Mouse (Mus musculus) erythroblast, adult 5-6 weeks (primary cell): ENCODE measurements around the gene Fam69a. TPM values are rescaled to one million over a fixed set of nuclear protein-coding genes. Genes with fewer than 3 reads are reported as not detected.

Source experiments
- ATAC-seq: replicated peaks from 2 replicates; pipeline ENCODE4 v1.8.0; 2016; ENCODE audit warnings: moderate number of reproducible peaks, mild to moderate bottlenecking, moderate TSS enrichment, inconsistent platforms; ENCODE audit not compliant: poor library complexity, low FRiP score, severe bottlenecking
- total RNA-seq, 2 experiments: library from RNA; stranded (forward) in 1 of 2; stranded (reverse) in 1 of 2; fragments of 150-400 nt in 1 of 2; fragments of 200-764, 138-1000 nt in 1 of 2; gene quantifications; 2 replicates each; pipeline versions ENCODE4 v1.2.3 to v1.2.4; 2015 to 2017; ENCODE audit warnings: low replicate concordance in 2 of 2

Fam69a gene
- total RNA-seq, 2 experiments from 2014 or later: 7.2 to 7.9 TPM

GRCm38 (mm10) chr5:107873330-107873729 is 113.6 kb downstream of the Fam69a start:
- peak; percentile 8; the same call in 1 of the 2 replicates for ATAC-seq

- ATAC-seq: no peak
Measured at GRCm38 (mm10) chr5:107869701-107870100, 117.2 kb downstream of the Fam69a start.

- peak; percentile 74 for ATAC-seq
Measured at GRCm38 (mm10) chr5:107868905-107869424, 117.9 kb downstream of the Fam69a start.

- peak; percentile 39 for ATAC-seq
Measured at GRCm38 (mm10) chr5:107867970-107868904, 118.6 kb downstream of the Fam69a start.

GRCm38 (mm10) chr5:107866127-107867126 is 120.5 kb downstream of the Fam69a start:
- ATAC-seq: peak; percentile 32

- no peak for ATAC-seq
Measured at GRCm38 (mm10) chr5:107863971-107864370, 122.9 kb downstream of the Fam69a start.

- ATAC-seq: peak; percentile 67
Measured at GRCm38 (mm10) chr5:107858963-107859362, 127.9 kb downstream of the Fam69a start.

Other genes starting within 250 kb of the Fam69a start
- gene Ube2d2b, start 157.0 kb downstream of the Fam69a start, total RNA-seq (2015; ENCODE audit: low replicate concordance): not detected in 2 replicates
- gene Ube2d2b, start 157.0 kb downstream of the Fam69a start, total RNA-seq (2017; ENCODE audit: low replicate concordance): 0.09 and 2.2 TPM in 2 replicates
- gene Evi5, start 112.0 kb downstream of the Fam69a start, total RNA-seq (2015; ENCODE audit: low replicate concordance): 520 and 561 TPM in 2 replicates
- 882 and 1,043 TPM in 2 replicates for gene Evi5, start 112.0 kb downstream of the Fam69a start, total RNA-seq (2017; ENCODE audit: low replicate concordance)
- 89.2 and 183 TPM in 2 replicates for gene Rpl5, start 86.6 kb downstream of the Fam69a start, total RNA-seq (2015; ENCODE audit: low replicate concordance)
- gene Rpl5, start 86.6 kb downstream of the Fam69a start, total RNA-seq (2017; ENCODE audit: low replicate concordance): 48.5 and 162 TPM in 2 replicates
- gene Mtf2, start 78.6 kb upstream of the Fam69a start, total RNA-seq (2015; ENCODE audit: low replicate concordance): 19.6 and 22.9 TPM in 2 replicates
- 18.9 and 32.2 TPM in 2 replicates for gene Mtf2, start 78.6 kb upstream of the Fam69a start, total RNA-seq (2017; ENCODE audit: low replicate concordance)
- gene Tmed5, start 145.5 kb upstream of the Fam69a start, total RNA-seq (2015; ENCODE audit: low replicate concordance): 16.5 and 32.9 TPM in 2 replicates
- gene Tmed5, start 145.5 kb upstream of the Fam69a start, total RNA-seq (2017; ENCODE audit: low replicate concordance): 12.5 and 15.9 TPM in 2 replicates
- gene Ccdc18, start 145.8 kb upstream of the Fam69a start, total RNA-seq (2015; ENCODE audit: low replicate concordance): 1.2 and 4.6 TPM in 2 replicates
- gene Ccdc18, start 145.8 kb upstream of the Fam69a start, total RNA-seq (2017; ENCODE audit: low replicate concordance): 8.5 and 15.2 TPM in 2 replicates